Mouse (Mus musculus): ENCODE data around the gene Thsd7b.

- TF ChIP-seq CTCF (IDR thresholded peaks at IDR 0.05; ENCODE audit: low read depth, low read length), result no peak
- TF ChIP-seq POLR2A (IDR thresholded peaks at IDR 0.05; ENCODE audit: borderline replicate concordance, low read depth, low read length), result no peak
Observed at GRCm38 (mm10) chr1:129956625-129957024, 683.5 kb downstream of the Thsd7b start.
